Mouse (Mus musculus) kidney, embryonic 14.5 days (tissue): ENCODE results near the gene Ugt1a7c. TPM values are rescaled to one million over a fixed set of nuclear protein-coding genes. Genes with fewer than 3 reads are reported as not detected.
"Not testable (repeated sequence)": the region's sequence is repeated elsewhere in the genome, so short reads cannot be mapped to it uniquely, and the experiment has no call there.

Source experiments
- ATAC-seq: fragments of 200-750 bp; cut with Nextera tagmentation; 2 replicates; pipeline ENCODE4 v1.8.0; 2017; ENCODE audit warnings: moderate number of reproducible peaks, mild to moderate bottlenecking, moderate TSS enrichment, moderate library complexity; ENCODE audit not compliant: low FRiP score, low TSS enrichment
- H3K27ac ChIP-seq: fragments of 300-500 bp; sonication (generic); 2 replicates; pipeline ENCODE4 v1.5.1; 2014; ENCODE audit warnings: low read depth, mild to moderate bottlenecking, low read length, moderate library complexity, mixed read lengths
- H3K27me3 ChIP-seq: fragments of 300-500 bp; sonication (generic); 2 replicates; pipeline ENCODE4 v1.6.1; 2014; ENCODE audit warnings: mild to moderate bottlenecking, low read length; ENCODE audit not compliant: control insufficient read depth, insufficient read depth
- H3K36me3 ChIP-seq: fragments of 300-500 bp; sonication (generic); 2 replicates; pipeline ENCODE4 v1.6.1; 2014; ENCODE audit warnings: low read length, mixed read lengths; ENCODE audit not compliant: control insufficient read depth, insufficient read depth
- H3K4me1 ChIP-seq: fragments of 300-500 bp; sonication (generic); 2 replicates; pipeline ENCODE4 v1.6.1; 2014; ENCODE audit warnings: low read length, mixed read lengths; ENCODE audit not compliant: control insufficient read depth, insufficient read depth
- H3K4me2 ChIP-seq: fragments of 300-500 bp; sonication (generic); replicated peaks from 2 replicates; pipeline ENCODE4 v1.6.1; 2014; ENCODE audit warnings: low read depth, mild to moderate bottlenecking, low read length
- H3K4me3 ChIP-seq: fragments of 300-500 bp; sonication (generic); 2 replicates; pipeline ENCODE4 v1.5.1; 2014; ENCODE audit warnings: mild to moderate bottlenecking, low read length
- H3K9ac ChIP-seq: fragments of 300-500 bp; sonication (generic); 2 replicates; pipeline ENCODE4 v1.6.1; 2014; ENCODE audit warnings: low read depth, mild to moderate bottlenecking, low read length, moderate library complexity
- H3K9me3 ChIP-seq: fragments of 300-500 bp; sonication (generic); 2 replicates; pipeline ENCODE4 v1.6.1; 2016; ENCODE audit warnings: low read length; ENCODE audit not compliant: control insufficient read depth
- WGBS: fragments of 180-500 bp; shearing (Covaris S2); extraction: QIAGEN DNeasy Blood & Tissue Kit; methylation state at CpG from one replicate; pipeline ENCODE4 v1.1.7; 2014; 5-methylcytosine and 5-hydroxymethylcytosine counted together
- polyA plus RNA-seq: library from polyadenylated mRNA; unstranded; fragments of >200 nt; fragmentation: Nextera tagmentation; extraction: Ambion mirVana; gene quantifications from 2 replicates; pipeline ENCODE4 v1.2.1, GENCODE M21; 2014

The Ugt1a7c gene
- polyA plus RNA-seq, 1 experiment from 2014 or later: 6.1 TPM

DNA sequence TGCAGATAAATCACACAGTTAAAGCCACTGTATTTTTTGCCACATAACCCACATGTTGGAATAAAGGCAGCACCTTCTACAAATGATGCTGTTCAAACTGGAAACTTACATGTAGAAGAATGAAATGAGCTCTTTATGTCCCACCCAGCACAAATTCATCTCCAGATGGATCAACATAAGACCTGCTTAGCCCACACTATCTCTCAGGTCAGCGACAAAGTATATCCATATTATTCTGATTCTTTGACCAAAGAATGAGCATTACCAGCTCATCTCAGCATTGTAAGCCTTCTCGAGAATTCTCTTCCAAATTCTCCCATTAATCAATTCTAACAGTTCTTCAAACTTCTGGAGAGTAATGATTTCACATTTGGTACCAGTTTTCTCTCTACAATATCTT lies 127.4 kb downstream of the Ugt1a7c start:
- no peaks in the 10 kb centered on the region for H3K36me3 ChIP-seq
- no peak overlapping the region for H3K9ac ChIP-seq
- H3K4me2 ChIP-seq: no peak overlapping the region
- no peaks in the 10 kb centered on the region for H3K4me1 ChIP-seq
- no peak overlapping the region for H3K27ac ChIP-seq
- H3K27me3 ChIP-seq: no peaks in the 10 kb centered on the region
- H3K9me3 ChIP-seq: peaks cover 28% of the 10 kb centered on the region
- ATAC-seq: no peak
- no peak overlapping the region for H3K4me3 ChIP-seq
- WGBS: 55% methylated on average over 2 of the region's 2 CpGs

DNA sequence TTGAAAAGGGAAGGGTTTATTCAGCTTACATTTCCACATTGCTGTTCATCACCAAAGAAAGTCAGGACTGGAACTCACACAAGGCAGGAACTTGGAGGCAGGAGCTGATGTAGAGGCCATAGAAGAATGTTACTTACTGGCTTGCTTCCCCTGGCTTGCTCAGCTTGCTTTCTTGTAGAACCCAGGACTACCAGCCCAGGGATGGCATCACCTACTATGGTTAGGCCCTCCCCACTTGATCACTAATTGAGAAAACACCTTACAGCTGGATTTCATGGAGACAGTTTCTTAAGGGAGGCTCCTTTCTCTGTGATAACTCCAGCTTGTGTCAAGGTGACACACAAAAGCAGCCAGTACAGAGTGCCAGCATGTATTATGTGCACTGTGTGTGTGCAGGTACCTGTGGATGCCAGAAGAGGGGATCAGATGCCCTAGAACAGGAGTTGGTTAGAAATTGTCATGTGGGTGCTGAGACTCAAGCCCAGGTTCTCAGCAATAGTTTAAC lies 128.2 kb downstream of the Ugt1a7c start:
- not testable (repeated sequence) for H3K4me1 ChIP-seq, H3K4me2 ChIP-seq, H3K36me3 ChIP-seq, ATAC-seq, H3K27ac ChIP-seq, H3K27me3 ChIP-seq, H3K9ac ChIP-seq, H3K4me3 ChIP-seq
- H3K9me3 ChIP-seq: peaks cover 31% of the 10 kb centered on the region

DNA sequence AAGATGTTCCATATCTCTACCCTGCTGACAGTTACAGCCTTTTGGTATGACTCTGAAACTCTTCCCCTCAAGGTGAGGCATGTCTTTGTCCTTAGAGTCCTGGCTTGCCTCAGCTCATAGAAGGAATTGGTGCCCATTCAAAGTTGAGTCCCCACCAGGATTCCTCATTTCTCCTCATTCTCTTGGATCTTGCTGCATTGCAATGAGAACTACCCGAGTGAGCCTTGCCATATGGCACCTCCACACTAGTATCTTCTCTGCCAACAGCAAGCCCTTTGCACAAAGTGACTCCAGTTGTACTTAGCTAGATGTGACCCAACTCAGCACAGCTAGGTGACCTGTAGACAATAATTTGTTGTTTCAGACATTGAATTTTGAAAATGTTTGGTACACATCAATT lies 128.7 kb downstream of the Ugt1a7c start:
- H3K27ac ChIP-seq: no peak overlapping the region
- no peaks in the 10 kb centered on the region for H3K4me1 ChIP-seq
- ATAC-seq: no peak
- H3K4me2 ChIP-seq: no peak overlapping the region
- peaks cover 37% of the 10 kb centered on the region for H3K9me3 ChIP-seq
- no peaks in the 10 kb centered on the region for H3K36me3 ChIP-seq
- no peak overlapping the region for H3K9ac ChIP-seq
- H3K27me3 ChIP-seq: no peaks in the 10 kb centered on the region
- no peak overlapping the region for H3K4me3 ChIP-seq
- WGBS: 65% methylated on average over 1 of the region's 1 CpGs

DNA sequence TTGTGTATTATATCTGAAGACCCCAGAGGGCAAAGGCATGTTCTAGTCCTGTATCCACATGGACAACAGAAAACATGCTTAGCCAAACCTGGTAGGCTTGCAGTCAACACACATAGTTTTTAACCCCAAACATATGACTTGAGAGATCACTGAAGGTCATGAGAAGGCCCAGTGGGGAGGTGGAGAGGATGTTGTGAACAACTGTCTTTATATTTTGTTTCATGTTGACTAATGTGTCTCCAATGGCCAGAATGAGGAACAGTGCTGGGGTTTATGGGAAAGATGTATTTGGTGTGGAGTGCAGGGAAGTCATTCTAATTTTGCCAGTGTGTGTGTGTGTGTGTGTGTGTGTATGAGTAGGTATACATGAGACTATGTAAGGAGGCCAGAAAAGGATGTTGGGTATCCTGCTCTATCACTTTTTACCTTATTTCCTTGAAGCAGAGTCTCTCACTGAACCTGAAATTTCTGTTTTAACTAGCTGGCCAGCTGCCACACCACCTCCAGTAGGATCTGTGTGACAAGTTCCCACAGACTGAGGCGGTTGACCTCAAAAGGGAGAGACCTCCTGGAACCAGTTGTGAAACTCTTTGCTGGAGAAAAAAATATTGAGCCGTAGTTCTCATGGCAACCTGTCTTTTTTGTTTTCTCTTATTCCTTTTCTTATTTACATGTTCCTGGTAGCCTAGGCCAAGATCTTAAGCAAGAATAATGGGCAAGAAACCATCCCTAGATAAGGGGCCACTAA lies 129.3 kb downstream of the Ugt1a7c start:
- Histone ChIP-seq H3K4me3 (no peak overlapping the region), H3K27ac (no peak overlapping the region), H3K36me3 (no peaks in the 10 kb centered on the region), H3K4me2 (no peak overlapping the region), H3K9ac (no peak overlapping the region), H3K9me3 (peaks cover 43% of the 10 kb centered on the region), H3K4me1 (no peaks in the 10 kb centered on the region), H3K27me3 (no peaks in the 10 kb centered on the region)
- WGBS: 71% methylated on average over 2 of the region's 2 CpGs
- ATAC-seq: no peak

DNA sequence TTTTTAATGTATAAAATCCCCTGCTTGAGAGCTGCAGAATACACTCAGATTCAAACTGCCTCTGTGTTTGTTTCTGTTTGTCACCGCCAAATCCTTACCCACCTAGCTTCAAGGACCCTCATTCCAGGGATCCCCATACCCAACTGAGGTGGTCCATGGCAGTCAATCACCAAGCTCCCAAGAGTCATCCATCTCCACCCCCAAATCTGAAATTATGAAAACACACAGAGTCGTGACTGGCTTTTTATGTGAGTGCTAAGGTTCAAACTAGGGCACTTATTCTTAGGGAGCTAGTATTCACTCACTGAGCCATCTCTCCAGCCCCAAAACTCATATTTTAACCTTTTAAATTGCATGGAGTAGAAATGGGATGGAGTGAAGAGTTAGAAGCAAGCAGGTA lies 130.4 kb downstream of the Ugt1a7c start:
- not testable (repeated sequence) for H3K4me2 ChIP-seq, H3K4me1 ChIP-seq, H3K36me3 ChIP-seq, H3K27ac ChIP-seq, H3K27me3 ChIP-seq, H3K4me3 ChIP-seq, H3K9ac ChIP-seq, ATAC-seq
- 44% methylated on average over 2 of the region's 2 CpGs for WGBS
- peaks cover 52% of the 10 kb centered on the region for H3K9me3 ChIP-seq

DNA sequence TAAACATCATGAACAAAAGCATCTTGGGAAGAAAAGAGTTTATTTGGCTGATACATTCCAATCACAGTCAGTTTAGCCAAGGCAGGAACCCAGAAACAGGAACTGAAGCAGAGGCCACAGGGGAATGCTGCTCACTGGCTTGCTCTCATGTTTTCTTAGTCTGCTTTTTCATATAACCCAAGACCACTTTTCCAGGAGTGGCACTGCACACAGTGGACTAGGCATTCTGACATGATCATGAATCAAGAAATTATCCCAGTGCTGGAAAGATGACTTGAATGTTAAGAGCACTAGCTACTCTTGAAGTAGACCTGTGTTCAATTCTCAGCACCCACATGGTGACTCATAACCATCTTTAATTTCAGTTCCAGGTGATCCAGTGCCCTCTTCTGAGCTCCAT lies 130.9 kb downstream of the Ugt1a7c start:
- no peak overlapping the region for H3K9ac ChIP-seq
- ATAC-seq: no peak
- H3K4me3 ChIP-seq: no peak overlapping the region
- peaks cover 57% of the 10 kb centered on the region for H3K9me3 ChIP-seq
- no peak overlapping the region for H3K27ac ChIP-seq
- H3K36me3 ChIP-seq: no peaks in the 10 kb centered on the region
- H3K27me3 ChIP-seq: no peaks in the 10 kb centered on the region
- no peak overlapping the region for H3K4me2 ChIP-seq
- no peaks in the 10 kb centered on the region for H3K4me1 ChIP-seq

DNA sequence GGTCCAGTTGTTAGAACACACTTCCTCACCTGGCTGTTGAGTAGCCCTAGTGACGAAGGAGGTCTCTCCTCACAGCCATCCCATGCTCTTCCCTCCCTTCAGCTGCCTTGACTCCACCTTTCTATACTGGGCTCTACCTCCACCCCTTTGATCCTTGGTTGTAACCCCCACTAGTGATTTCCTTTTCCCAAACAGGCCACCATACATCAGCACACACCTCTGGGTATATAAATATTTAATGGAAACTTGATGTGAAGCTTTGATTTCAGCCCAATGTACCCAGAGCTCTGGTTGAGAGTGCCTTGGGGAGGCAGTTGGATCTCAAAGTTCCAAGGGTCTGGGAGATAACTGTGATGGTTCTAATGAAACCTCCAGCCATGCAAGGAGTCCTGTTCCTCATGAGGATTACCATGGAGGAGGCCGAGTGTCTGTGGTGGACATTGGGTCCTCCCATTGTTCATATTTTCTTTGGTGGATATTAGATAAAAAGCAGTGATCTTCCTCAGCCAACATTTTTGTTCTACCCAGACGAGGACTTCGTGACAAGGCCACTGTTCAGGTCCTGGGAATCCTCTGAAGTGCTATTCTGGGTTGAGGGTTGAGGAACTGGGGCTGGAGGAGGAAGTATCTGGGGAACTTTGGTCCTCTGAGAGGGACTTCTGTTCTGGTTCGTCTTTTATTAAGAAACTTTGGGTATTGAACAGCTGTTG lies 132.0 kb downstream of the Ugt1a7c start, which contains the start of gene Mroh2a:
TSS of gene Mroh2a (plus strand) at position 317 of the 710 bp plus-strand sequence.
- Histone ChIP-seq H3K4me2 (no peak within 1 kb of the TSS), H3K9ac (no peak within 1 kb of the TSS), H3K9me3 (peaks cover 68% of the 10 kb centered on the region), H3K27me3 (no peaks in the 10 kb centered on the region), H3K4me3 (no peak within 1 kb of the TSS), H3K27ac (no peak within 1 kb of the TSS), H3K36me3 (no peaks in the 10 kb centered on the region), H3K4me1 (no peaks in the 10 kb centered on the region)
- ATAC-seq: no peak
- WGBS: 55% methylated on average over 5 of the region's 5 CpGs

DNA sequence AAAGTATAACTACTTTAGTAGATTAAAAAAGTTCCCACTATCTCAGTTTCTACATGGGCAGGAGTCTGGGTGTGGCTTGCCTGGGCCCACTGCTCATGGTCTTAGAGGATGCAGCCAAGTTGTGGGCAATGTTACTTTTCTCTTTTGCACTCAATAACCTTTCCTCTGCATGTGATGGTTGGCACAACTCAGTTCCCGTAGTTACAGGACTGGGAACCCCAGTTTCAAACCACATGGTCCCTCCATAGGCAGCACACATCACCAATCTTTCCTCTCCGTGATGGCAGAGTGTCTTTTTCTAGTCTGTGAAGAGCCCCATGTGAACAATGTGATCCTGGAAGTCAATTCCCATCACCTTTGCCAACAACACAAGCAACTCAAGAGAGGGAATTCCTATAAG lies 132.6 kb downstream of the Ugt1a7c start:
- H3K9ac ChIP-seq: no peak overlapping the region
- ATAC-seq: no peak
- no peaks in the 10 kb centered on the region for H3K27me3 ChIP-seq
- H3K36me3 ChIP-seq: no peaks in the 10 kb centered on the region
- 59% methylated on average over 2 of the region's 2 CpGs for WGBS
- H3K4me3 ChIP-seq: no peak overlapping the region
- peaks cover 70% of the 10 kb centered on the region for H3K9me3 ChIP-seq
- H3K4me1 ChIP-seq: no peaks in the 10 kb centered on the region
- H3K4me2 ChIP-seq: no peak overlapping the region
- H3K27ac ChIP-seq: no peak overlapping the region

DNA sequence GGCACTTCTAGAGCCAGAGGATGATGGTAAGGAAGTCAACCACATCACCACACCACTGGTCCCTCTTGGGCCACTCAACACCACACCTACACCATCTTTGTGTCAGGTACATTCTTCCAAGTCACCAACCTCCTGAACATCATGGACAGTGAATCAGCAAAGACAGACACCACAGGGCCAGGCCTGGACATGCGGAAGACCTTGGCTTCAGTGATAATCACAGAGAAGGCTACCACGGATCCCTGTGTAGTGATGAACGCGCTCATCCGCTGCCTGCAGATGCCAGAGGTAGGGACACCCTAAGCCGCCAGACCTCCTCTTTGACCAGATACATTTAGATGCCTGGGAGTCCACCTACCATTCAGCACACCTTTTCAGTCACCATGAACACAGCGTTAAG lies 133.3 kb downstream of the Ugt1a7c start:
- ATAC-seq: no peak
- no peaks in the 10 kb centered on the region for H3K4me1 ChIP-seq
- peaks cover 77% of the 10 kb centered on the region for H3K9me3 ChIP-seq
- H3K36me3 ChIP-seq: no peaks in the 10 kb centered on the region
- H3K4me2 ChIP-seq: no peak overlapping the region
- no peak overlapping the region for H3K4me3 ChIP-seq
- H3K27ac ChIP-seq: no peak overlapping the region
- 73% methylated on average over 7 of the region's 7 CpGs for whole genome bisulfite sequencing
- no peaks in the 10 kb centered on the region for H3K27me3 ChIP-seq
- no peak overlapping the region for H3K9ac ChIP-seq
